Mouse (Mus musculus) myocyte (in vitro differentiated cells): ENCODE results near the gene Nsun2.
"Not testable (repeated sequence)": the region's sequence is repeated elsewhere in the genome, so short reads cannot be mapped to it uniquely, and the experiment has no call there.

ENCODE experiments used
- CEBPB ChIP-seq: IDR thresholded peaks from 2 replicates; pipeline ENCODE4 v1.6.1; 2011; ENCODE audit warnings: mild to moderate bottlenecking, moderate library complexity; ENCODE audit not compliant: poor library complexity, insufficient read depth, severe bottlenecking
- E2F4 ChIP-seq: IDR thresholded peaks from one replicate; pipeline ENCODE4 v1.6.1; 2011; ENCODE audit warnings: mild to moderate bottlenecking, control low read depth, moderate library complexity; ENCODE audit not compliant: insufficient read depth
- MAX ChIP-seq: IDR thresholded peaks from one replicate; pipeline ENCODE4 v1.6.1; 2011; ENCODE audit warnings: low read depth, mild to moderate bottlenecking, control low read depth
- MYOG ChIP-seq, 3 experiments: IDR thresholded peaks; one replicate each; pipeline ENCODE4 v1.6.1; 2011; ENCODE audit warnings: control low read depth in 2 of 3, low read depth in 2 of 3, mild to moderate bottlenecking in 2 of 3; ENCODE audit not compliant: insufficient read length in 2 of 3, control insufficient read depth in 1 of 3, insufficient read depth in 1 of 3
- POLR2A ChIP-seq: IDR thresholded peaks from one replicate; pipeline ENCODE4 v1.6.1; 2011; ENCODE audit warnings: low read depth, mild to moderate bottlenecking, control low read depth, moderate library complexity; ENCODE audit not compliant: insufficient read length
- POLR2AphosphoS2 ChIP-seq: IDR thresholded peaks from one replicate; pipeline ENCODE4 v1.6.1; 2011; ENCODE audit warnings: low read depth, control low read depth; ENCODE audit not compliant: insufficient read length
- REST ChIP-seq: IDR thresholded peaks from one replicate; pipeline ENCODE4 v1.6.1; 2011; ENCODE audit warnings: mild to moderate bottlenecking, control low read depth, moderate library complexity; ENCODE audit not compliant: insufficient read depth, insufficient read length
- TCF12 ChIP-seq: IDR thresholded peaks from one replicate; pipeline ENCODE4 v1.6.1; 2011; ENCODE audit warnings: mild to moderate bottlenecking, control low read depth; ENCODE audit not compliant: poor library complexity, insufficient read depth, severe bottlenecking
- TCF3 ChIP-seq: IDR thresholded peaks from one replicate; pipeline ENCODE4 v1.6.1; 2011; ENCODE audit warnings: low read depth, control low read depth; ENCODE audit not compliant: insufficient read length

DNA sequence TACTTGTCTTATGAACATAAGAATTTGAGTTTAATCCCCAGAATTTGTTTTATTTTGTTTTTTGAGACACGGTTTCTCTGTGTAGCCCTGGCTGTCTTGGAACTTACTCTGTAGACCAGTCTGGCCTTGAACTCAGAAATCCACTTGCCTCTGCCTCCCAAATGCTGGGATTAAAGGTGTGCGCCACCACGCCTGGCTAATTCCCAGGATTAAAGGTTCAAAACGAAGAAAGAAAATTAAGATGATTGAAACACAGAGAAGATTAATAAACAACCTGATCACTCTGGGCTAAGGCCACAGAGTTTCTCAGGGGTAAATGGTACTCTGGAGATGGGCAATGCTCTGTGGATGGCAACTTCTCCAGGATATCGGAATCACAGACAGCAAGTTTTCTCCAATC is 67.3 kb downstream of the Nsun2 start:
- TF ChIP-seq E2F4; TCF3; CEBPB; POLR2A; REST; MYOG (IDR thresholded peaks at IDR 0.05; ENCODE audit: control insufficient read depth in 1 of 3, insufficient read depth in 1 of 3, insufficient read length in 2 of 3, low read depth in 2 of 3); MAX; TCF12; POLR2AphosphoS2: not testable (repeated sequence)
